Mouse (Mus musculus): ENCODE data around the gene Olfr1145. TPM values are rescaled to one million over a fixed set of nuclear protein-coding genes. Genes with fewer than 3 reads are reported as not detected.

Gene Olfr1145
- not detected for polyA plus RNA-seq (2014; fragmentation: Illumina TruSeq; extraction: RNeasy Lipid Tissue Mini Kit (QIAGEN cat#74804); ENCODE audit: low read depth, low replicate concordance)

DNA sequence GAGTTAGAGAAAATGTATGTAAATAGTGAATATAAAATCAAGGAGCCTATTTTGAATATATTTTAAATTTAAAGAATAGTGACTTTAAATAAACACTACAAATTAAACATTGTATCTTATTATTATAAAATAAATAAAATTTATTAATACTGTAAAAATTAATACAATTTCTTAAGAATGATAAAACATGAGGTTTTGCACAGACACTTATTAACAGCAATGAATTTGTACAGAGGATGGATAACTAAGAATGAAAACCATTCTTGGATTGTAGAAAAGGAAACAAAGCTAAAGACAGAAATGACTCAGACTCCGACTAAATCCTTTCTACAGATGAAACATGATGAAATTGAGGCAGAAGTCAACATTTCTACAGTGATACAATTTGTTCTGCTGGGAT, at the start of gene Olfr1145:
Gene Olfr1145, plus strand, starts transcription at position 301 of the 400 bp plus-strand sequence.

DNA sequence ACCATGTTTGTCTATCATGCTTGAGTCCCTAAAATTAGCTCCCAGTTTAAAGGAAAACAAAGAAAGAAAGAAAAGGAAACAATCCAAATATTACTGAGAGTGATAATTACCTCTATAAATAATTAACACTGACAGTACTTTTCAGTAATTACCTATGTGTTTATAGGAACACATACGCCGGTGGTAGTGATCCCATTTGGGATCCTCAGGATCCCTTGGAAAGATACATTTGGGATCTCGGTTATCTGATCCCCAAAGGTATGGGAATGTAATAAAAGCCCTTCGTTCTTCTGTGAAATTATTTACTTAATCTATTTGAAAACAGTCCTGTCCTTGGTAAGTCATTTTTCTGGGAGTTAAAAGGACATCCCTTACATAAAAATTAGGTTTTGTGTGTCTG, 30.4 kb upstream of the Olfr1145 start, which contains the start of gene Olfr152:
Gene Olfr152, plus strand, starts transcription at position 301 of the 400 bp plus-strand sequence.

GRCm38 (mm10) chr2:87800292-87800691, 9.3 kb upstream of the Olfr1145 start, which contains the start of gene Olfr1143:
Gene Olfr1143 (plus strand): TSS chr2:87800592.

DNA sequence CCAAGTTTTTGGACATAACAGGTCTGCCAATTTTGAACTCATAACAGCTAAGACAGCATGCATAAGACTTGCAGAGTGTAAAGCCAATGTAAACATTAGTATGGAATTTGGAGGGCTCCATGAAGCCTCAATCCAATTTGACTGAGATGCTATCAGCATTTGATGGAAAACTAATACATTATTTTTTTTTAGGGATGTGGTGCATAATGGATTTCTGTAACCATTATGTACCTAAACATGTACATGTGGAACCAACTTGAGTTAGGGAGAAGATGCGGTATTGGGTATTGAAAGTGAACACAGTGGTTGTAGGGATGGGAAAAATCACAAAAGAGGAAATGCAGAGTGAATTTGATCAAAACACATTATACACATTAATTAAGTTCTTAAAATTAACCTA, 20.6 kb downstream of the Olfr1145 start, which contains the start of gene Olfr1148:
Gene Olfr1148, plus strand, starts transcription at position 301 of the 400 bp plus-strand sequence.

GRCm38 (mm10) chr2:87843693-87844092, 34.1 kb downstream of the Olfr1145 start, which contains the start of gene Olfr1150-ps1:
Gene Olfr1150-ps1 (plus strand): TSS chr2:87843993.

GRCm38 (mm10) chr2:87855562-87855961, 45.9 kb downstream of the Olfr1145 start, which contains the start of gene Olfr1151:
Gene Olfr1151 (plus strand): TSS chr2:87855862.

Other genes starting within 250 kb of the Olfr1145 start
- gene Olfr1129, start 235.9 kb upstream of the Olfr1145 start, polyA plus RNA-seq (2014; fragmentation: Illumina TruSeq; extraction: RNeasy Lipid Tissue Mini Kit (QIAGEN cat#74804); ENCODE audit: low read depth, low replicate concordance): not detected
- not detected for gene Olfr1130, start 203.6 kb upstream of the Olfr1145 start, polyA plus RNA-seq (2014; fragmentation: Illumina TruSeq; extraction: RNeasy Lipid Tissue Mini Kit (QIAGEN cat#74804); ENCODE audit: low read depth, low replicate concordance)
- not detected for gene Olfr1131, start 182.7 kb upstream of the Olfr1145 start, polyA plus RNA-seq (2014; fragmentation: Illumina TruSeq; extraction: RNeasy Lipid Tissue Mini Kit (QIAGEN cat#74804); ENCODE audit: low read depth, low replicate concordance)
- not detected for gene Olfr1132, start 172.3 kb upstream of the Olfr1145 start, polyA plus RNA-seq (2014; fragmentation: Illumina TruSeq; extraction: RNeasy Lipid Tissue Mini Kit (QIAGEN cat#74804); ENCODE audit: low read depth, low replicate concordance)
- gene Olfr1133, start 162.4 kb upstream of the Olfr1145 start, polyA plus RNA-seq (2014; fragmentation: Illumina TruSeq; extraction: RNeasy Lipid Tissue Mini Kit (QIAGEN cat#74804); ENCODE audit: low read depth, low replicate concordance): not detected
- gene Olfr1134, start 151.4 kb upstream of the Olfr1145 start, polyA plus RNA-seq (2014; fragmentation: Illumina TruSeq; extraction: RNeasy Lipid Tissue Mini Kit (QIAGEN cat#74804); ENCODE audit: low read depth, low replicate concordance): not detected
- gene Olfr1135, start 136.2 kb upstream of the Olfr1145 start, polyA plus RNA-seq (2014; fragmentation: Illumina TruSeq; extraction: RNeasy Lipid Tissue Mini Kit (QIAGEN cat#74804); ENCODE audit: low read depth, low replicate concordance): not detected
- gene Olfr1136, start 115.9 kb upstream of the Olfr1145 start, polyA plus RNA-seq (2014; fragmentation: Illumina TruSeq; extraction: RNeasy Lipid Tissue Mini Kit (QIAGEN cat#74804); ENCODE audit: low read depth, low replicate concordance): not detected
- not detected for gene Olfr1137, start 96.6 kb upstream of the Olfr1145 start, polyA plus RNA-seq (2014; fragmentation: Illumina TruSeq; extraction: RNeasy Lipid Tissue Mini Kit (QIAGEN cat#74804); ENCODE audit: low read depth, low replicate concordance)
- gene Olfr1138, start 69.8 kb upstream of the Olfr1145 start, polyA plus RNA-seq (2014; fragmentation: Illumina TruSeq; extraction: RNeasy Lipid Tissue Mini Kit (QIAGEN cat#74804); ENCODE audit: low read depth, low replicate concordance): not detected
- gene Olfr1140, start 66.1 kb upstream of the Olfr1145 start, polyA plus RNA-seq (2014; fragmentation: Illumina TruSeq; extraction: RNeasy Lipid Tissue Mini Kit (QIAGEN cat#74804); ENCODE audit: low read depth, low replicate concordance): not detected
- gene Olfr1141, start 55.8 kb upstream of the Olfr1145 start, polyA plus RNA-seq (2014; fragmentation: Illumina TruSeq; extraction: RNeasy Lipid Tissue Mini Kit (QIAGEN cat#74804); ENCODE audit: low read depth, low replicate concordance): not detected
- gene Olfr152, start 30.3 kb upstream of the Olfr1145 start, polyA plus RNA-seq (2014; fragmentation: Illumina TruSeq; extraction: RNeasy Lipid Tissue Mini Kit (QIAGEN cat#74804); ENCODE audit: low read depth, low replicate concordance): not detected
- not detected for gene Olfr1143, start 9.2 kb upstream of the Olfr1145 start, polyA plus RNA-seq (2014; fragmentation: Illumina TruSeq; extraction: RNeasy Lipid Tissue Mini Kit (QIAGEN cat#74804); ENCODE audit: low read depth, low replicate concordance)
- not detected for gene Olfr1148, start 20.7 kb downstream of the Olfr1145 start, polyA plus RNA-seq (2014; fragmentation: Illumina TruSeq; extraction: RNeasy Lipid Tissue Mini Kit (QIAGEN cat#74804); ENCODE audit: low read depth, low replicate concordance)
- gene Olfr1150-ps1, start 34.2 kb downstream of the Olfr1145 start, polyA plus RNA-seq (2014; fragmentation: Illumina TruSeq; extraction: RNeasy Lipid Tissue Mini Kit (QIAGEN cat#74804); ENCODE audit: low read depth, low replicate concordance): not detected
- gene Olfr1151, start 46.0 kb downstream of the Olfr1145 start, polyA plus RNA-seq (2014; fragmentation: Illumina TruSeq; extraction: RNeasy Lipid Tissue Mini Kit (QIAGEN cat#74804); ENCODE audit: low read depth, low replicate concordance): not detected
- gene Olfr1152, start 56.7 kb downstream of the Olfr1145 start, polyA plus RNA-seq (2014; fragmentation: Illumina TruSeq; extraction: RNeasy Lipid Tissue Mini Kit (QIAGEN cat#74804); ENCODE audit: low read depth, low replicate concordance): 0.06 TPM
- 0.15 TPM for gene Olfr1153, start 85.1 kb downstream of the Olfr1145 start, polyA plus RNA-seq (2014; fragmentation: Illumina TruSeq; extraction: RNeasy Lipid Tissue Mini Kit (QIAGEN cat#74804); ENCODE audit: low read depth, low replicate concordance)
- gene Olfr1154, start 95.3 kb downstream of the Olfr1145 start, polyA plus RNA-seq (2014; fragmentation: Illumina TruSeq; extraction: RNeasy Lipid Tissue Mini Kit (QIAGEN cat#74804); ENCODE audit: low read depth, low replicate concordance): not detected
- gene Olfr1155, start 135.3 kb downstream of the Olfr1145 start, polyA plus RNA-seq (2014; fragmentation: Illumina TruSeq; extraction: RNeasy Lipid Tissue Mini Kit (QIAGEN cat#74804); ENCODE audit: low read depth, low replicate concordance): not detected
- gene Olfr1156, start 143.3 kb downstream of the Olfr1145 start, polyA plus RNA-seq (2014; fragmentation: Illumina TruSeq; extraction: RNeasy Lipid Tissue Mini Kit (QIAGEN cat#74804); ENCODE audit: low read depth, low replicate concordance): not detected
- gene Olfr1157, start 158.5 kb downstream of the Olfr1145 start, polyA plus RNA-seq (2014; fragmentation: Illumina TruSeq; extraction: RNeasy Lipid Tissue Mini Kit (QIAGEN cat#74804); ENCODE audit: low read depth, low replicate concordance): not detected
- not detected for gene Olfr74, start 164.8 kb downstream of the Olfr1145 start, polyA plus RNA-seq (2014; fragmentation: Illumina TruSeq; extraction: RNeasy Lipid Tissue Mini Kit (QIAGEN cat#74804); ENCODE audit: low read depth, low replicate concordance)
- not detected for gene Olfr1158, start 180.3 kb downstream of the Olfr1145 start, polyA plus RNA-seq (2014; fragmentation: Illumina TruSeq; extraction: RNeasy Lipid Tissue Mini Kit (QIAGEN cat#74804); ENCODE audit: low read depth, low replicate concordance)
- gene Olfr1160, start 198.4 kb downstream of the Olfr1145 start, polyA plus RNA-seq (2014; fragmentation: Illumina TruSeq; extraction: RNeasy Lipid Tissue Mini Kit (QIAGEN cat#74804); ENCODE audit: low read depth, low replicate concordance): not detected
- gene Olfr1161, start 213.0 kb downstream of the Olfr1145 start, polyA plus RNA-seq (2014; fragmentation: Illumina TruSeq; extraction: RNeasy Lipid Tissue Mini Kit (QIAGEN cat#74804); ENCODE audit: low read depth, low replicate concordance): not detected
- gene Olfr73, start 227.9 kb downstream of the Olfr1145 start, polyA plus RNA-seq (2014; fragmentation: Illumina TruSeq; extraction: RNeasy Lipid Tissue Mini Kit (QIAGEN cat#74804); ENCODE audit: low read depth, low replicate concordance): not detected
- gene Olfr1162, start 241.3 kb downstream of the Olfr1145 start, polyA plus RNA-seq (2014; fragmentation: Illumina TruSeq; extraction: RNeasy Lipid Tissue Mini Kit (QIAGEN cat#74804); ENCODE audit: low read depth, low replicate concordance): not detected

Data from testis, adult 10 weeks (tissue).